Mouse (Mus musculus) testis, adult 2 months (tissue): ENCODE results near the gene Smtnl1. TPM values are rescaled to one million over a fixed set of nuclear protein-coding genes. Genes with fewer than 3 reads are reported as not detected.
"Not testable (repeated sequence)": the region's sequence is repeated elsewhere in the genome, so short reads cannot be mapped to it uniquely, and the experiment has no call there.

ENCODE experiments used
- H3K27ac ChIP-seq: fragments of 200-500 bp; 2 replicates; pipeline ENCODE4 v1.5.1; 2012; ENCODE audit warnings: low read depth, low read length; ENCODE audit not compliant: control insufficient read depth, insufficient read depth
- H3K27me3 ChIP-seq: fragments of 200-500 bp; 2 replicates; pipeline ENCODE4 v1.6.1; 2012; ENCODE audit warnings: mild to moderate bottlenecking, low read length, moderate library complexity; ENCODE audit not compliant: control insufficient read depth, insufficient read depth
- H3K36me3 ChIP-seq: fragments of 200-500 bp; 2 replicates; pipeline ENCODE4 v1.6.1; 2012; ENCODE audit warnings: mild to moderate bottlenecking, low read length; ENCODE audit not compliant: control insufficient read depth, insufficient read depth
- H3K4me1 ChIP-seq: fragments of 200-500 bp; 2 replicates; pipeline ENCODE4 v1.6.1; 2012; ENCODE audit warnings: low read length; ENCODE audit not compliant: control insufficient read depth, insufficient read depth
- H3K4me3 ChIP-seq: fragments of 200-500 bp; 2 replicates; pipeline ENCODE4 v1.5.1; 2012; ENCODE audit warnings: low read depth, mild to moderate bottlenecking, low read length, moderate library complexity, mixed read lengths; ENCODE audit not compliant: control insufficient read depth
- CTCF ChIP-seq: fragments of 200-500 bp; IDR thresholded peaks from 2 replicates; pipeline ENCODE4 v1.5.1; 2012; ENCODE audit warnings: low read depth, mild to moderate bottlenecking, inconsistent platforms, low read length, moderate library complexity; ENCODE audit not compliant: control insufficient read depth, insufficient read depth, insufficient replicate concordance
- POLR2A ChIP-seq: fragments of 200-500 bp; IDR thresholded peaks from 2 replicates; pipeline ENCODE4 v1.6.1; 2012; ENCODE audit warnings: low read depth, mild to moderate bottlenecking, inconsistent platforms, low read length, moderate library complexity; ENCODE audit not compliant: control insufficient read depth
- polyA plus RNA-seq: library from polyadenylated mRNA; depleted of rRNA; stranded (reverse); fragments of >200 nt; gene quantifications from 2 replicates; pipeline ENCODE4 v1.2.3, GENCODE M21; 2012

The Smtnl1 gene
- polyA plus RNA-seq, 1 experiment, result 3.4 TPM

DNA sequence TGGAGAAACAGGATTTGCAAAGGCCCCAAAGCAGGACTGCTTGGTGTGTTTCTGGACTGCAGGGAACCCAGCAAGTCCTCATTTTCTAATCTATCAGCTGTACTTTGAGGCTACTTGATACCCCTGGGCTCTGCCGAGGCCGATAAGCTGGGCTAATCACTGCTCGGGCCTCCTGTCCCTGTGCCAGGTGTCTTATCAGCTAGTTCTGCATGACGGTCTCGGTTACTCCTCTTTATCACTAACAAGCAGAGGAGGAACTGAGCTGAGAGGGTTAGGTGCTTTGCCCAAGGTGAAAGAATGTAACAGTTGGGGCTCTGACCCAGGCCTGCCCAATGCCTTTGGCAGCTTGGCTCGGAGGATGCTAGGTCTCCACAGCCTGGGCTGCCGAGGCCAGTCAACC lies 10.6 kb downstream of the Smtnl1 start:
- Histone ChIP-seq H3K27me3 (no peaks in the 10 kb centered on the region; the same call in 1 of the 2 replicates), H3K4me1 (peaks cover 10% of the 10 kb centered on the region), H3K4me3 (no peak overlapping the region), H3K36me3 (no peaks in the 10 kb centered on the region), H3K27ac (no peak overlapping the region)
- TF ChIP-seq CTCF (no peak), POLR2A (no peak)

DNA sequence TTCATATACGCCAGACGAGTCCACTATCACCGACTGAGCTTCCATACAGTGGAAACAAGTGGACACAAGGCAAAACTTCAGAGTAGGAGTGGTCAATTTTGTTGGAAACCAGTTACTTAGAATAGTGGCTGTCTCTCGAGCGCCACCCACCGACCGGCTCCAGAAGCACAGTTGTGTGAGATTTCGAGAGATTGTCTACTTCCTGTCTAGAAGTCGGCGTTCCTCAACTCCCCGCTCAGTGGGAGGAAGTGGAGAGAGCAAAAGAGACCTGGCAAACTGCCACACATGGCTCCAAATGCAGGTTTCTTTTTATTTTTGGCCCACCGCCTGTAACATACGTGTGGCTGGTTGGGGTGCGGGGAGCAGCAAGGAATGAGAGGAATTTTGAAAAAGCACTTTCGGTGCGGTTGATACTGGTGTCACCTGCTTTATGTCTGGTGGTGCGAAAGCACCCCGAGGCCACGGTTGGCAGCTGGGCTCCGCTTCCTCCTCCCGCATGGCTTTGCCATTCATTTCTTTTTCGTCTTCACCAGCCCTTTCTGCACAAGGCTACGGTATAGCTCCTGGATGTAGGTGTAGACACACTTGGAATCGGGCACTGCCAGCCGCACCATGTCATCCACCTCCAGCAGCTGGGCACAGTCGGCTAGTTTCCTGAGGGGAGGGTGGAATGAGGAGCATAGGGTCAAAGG lies 11.4 kb downstream of the Smtnl1 start:
- H3K36me3 ChIP-seq, result no peaks in the 10 kb centered on the region
- H3K27me3 ChIP-seq, result no peaks in the 10 kb centered on the region; the same call in 1 of the 2 replicates
- peak overlapping the region; percentile 44 for H3K4me3 ChIP-seq
- H3K4me1 ChIP-seq, result peaks cover 10% of the 10 kb centered on the region
- no peak overlapping the region for H3K27ac ChIP-seq
- TF ChIP-seq CTCF (peak; percentile 83; the same call in 1 of the 2 replicates), POLR2A (no peak)

GRCm38 (mm10) chr2:84810526-84810885 lies 11.9 kb downstream of the Smtnl1 start:
- Histone ChIP-seq H3K4me3 (no peak overlapping the region), H3K27ac (no peak overlapping the region), H3K4me1 (peaks cover 10% of the 10 kb centered on the region), H3K36me3 (no peaks in the 10 kb centered on the region), H3K27me3 (no peaks in the 10 kb centered on the region; the same call in 1 of the 2 replicates)
- TF ChIP-seq POLR2A (no peak), CTCF (no peak)

GRCm38 (mm10) chr2:84809330-84809729 lies 13.1 kb downstream of the Smtnl1 start:
- Histone ChIP-seq H3K27me3 (no peaks in the 10 kb centered on the region), H3K4me3 (no peak overlapping the region), H3K36me3 (no peaks in the 10 kb centered on the region), H3K27ac (no peak overlapping the region), H3K4me1 (peaks cover 10% of the 10 kb centered on the region)
- TF ChIP-seq POLR2A, result no peak
- no peak for TF ChIP-seq CTCF

DNA sequence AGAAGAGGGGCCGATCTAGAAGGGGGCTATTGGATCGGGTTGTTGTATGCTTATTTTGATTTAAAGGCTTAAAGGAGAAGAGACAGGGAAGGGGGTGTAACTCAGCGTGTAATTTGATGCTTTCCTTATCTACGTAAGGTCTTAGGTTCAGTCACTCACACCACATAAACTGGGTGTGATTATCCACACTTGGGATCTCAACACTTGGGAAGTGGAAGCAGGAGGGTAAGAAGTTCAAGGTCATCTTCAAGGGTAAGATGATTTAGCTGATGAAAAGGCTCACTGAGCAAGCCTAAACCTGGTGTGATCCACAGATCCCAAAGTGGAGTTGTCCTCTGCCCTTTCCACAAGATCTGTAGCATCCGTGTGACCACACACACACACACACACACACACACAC lies 15.9 kb downstream of the Smtnl1 start:
- peaks cover 6% of the 10 kb centered on the region for H3K4me1 ChIP-seq
- no peaks in the 10 kb centered on the region for H3K36me3 ChIP-seq
- TF ChIP-seq CTCF, result no peak
- TF ChIP-seq POLR2A, result no peak
- no peaks in the 10 kb centered on the region for H3K27me3 ChIP-seq
- no peak overlapping the region for H3K27ac ChIP-seq
- no peak overlapping the region for H3K4me3 ChIP-seq

GRCm38 (mm10) chr2:84803963-84804362 lies 18.5 kb downstream of the Smtnl1 start:
- no peaks in the 10 kb centered on the region for H3K27me3 ChIP-seq
- TF ChIP-seq CTCF (no peak), POLR2A (no peak)
- H3K36me3 ChIP-seq, result no peaks in the 10 kb centered on the region
- peaks cover 1% of the 10 kb centered on the region for H3K4me1 ChIP-seq
- no peak overlapping the region for H3K27ac ChIP-seq
- no peak overlapping the region for H3K4me3 ChIP-seq

- not testable (repeated sequence) for H3K27ac ChIP-seq, H3K36me3 ChIP-seq
Observed at GRCm38 (mm10) chr2:84801223-84801622, 21.2 kb downstream of the Smtnl1 start.

DNA sequence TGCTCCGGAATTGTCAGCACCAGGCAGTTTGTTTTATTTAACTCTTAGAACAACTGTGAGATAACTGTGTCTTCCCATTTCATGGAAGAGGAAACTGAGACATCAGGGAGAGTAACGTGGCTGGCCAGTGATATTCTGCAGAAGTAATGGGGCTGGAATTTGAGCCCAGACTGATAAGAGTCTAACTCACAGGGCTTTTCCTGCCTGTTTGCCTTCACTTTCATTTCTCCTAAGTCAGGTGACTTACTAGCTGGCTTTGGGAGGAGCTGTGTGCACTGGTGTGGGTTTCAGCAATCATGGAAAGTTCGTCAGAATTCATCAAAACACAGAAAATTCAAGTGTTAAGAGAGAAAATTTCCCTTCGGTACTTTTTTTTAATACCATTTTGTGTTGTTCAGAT lies 22.1 kb downstream of the Smtnl1 start:
- Histone ChIP-seq H3K4me1 (peaks cover 7% of the 10 kb centered on the region), H3K4me3 (no peak overlapping the region), H3K27ac (no peak overlapping the region), H3K36me3 (no peaks in the 10 kb centered on the region), H3K27me3 (no peaks in the 10 kb centered on the region)
- TF ChIP-seq POLR2A (no peak), CTCF (no peak)

More at GRCm38 (mm10) chr2:84801223-84801622, 21.2 kb downstream of the Smtnl1 start:
- not testable (repeated sequence) for H3K4me1 ChIP-seq, H3K4me3 ChIP-seq, H3K27me3 ChIP-seq
